Mouse (Mus musculus): ENCODE data around the gene Cabcoco1.
A peak's percentile ranks its signal among the peaks of the same experiment; 100 is the strongest.

Cabcoco1 gene

GRCm38 (mm10) chr10:68507741-68508140 lies 34.0 kb downstream of the Cabcoco1 start:
- DNase-seq (ENCODE audit: low spot score), result no peak

- no peak for DNase-seq (ENCODE audit: low spot score)
These were observed 35.5 kb downstream of the Cabcoco1 start for GRCm38 (mm10) chr10:68506242-68506641.

- DNase-seq (ENCODE audit: low spot score), result no peak
These were observed 37.0 kb downstream of the Cabcoco1 start for GRCm38 (mm10) chr10:68504586-68505152.

- no peak for DNase-seq (ENCODE audit: low spot score)
These were observed 40.6 kb downstream of the Cabcoco1 start for GRCm38 (mm10) chr10:68501067-68501466.

GRCm38 (mm10) chr10:68495246-68495645 lies 46.5 kb downstream of the Cabcoco1 start:
- no peak for DNase-seq (ENCODE audit: low spot score)

GRCm38 (mm10) chr10:68491557-68491956 lies 50.1 kb downstream of the Cabcoco1 start:
- no peak for DNase-seq (ENCODE audit: low spot score)

GRCm38 (mm10) chr10:68490781-68491180 lies 50.9 kb downstream of the Cabcoco1 start:
- no peak for DNase-seq (ENCODE audit: low spot score)

GRCm38 (mm10) chr10:68472799-68473198 lies 68.9 kb downstream of the Cabcoco1 start:
- no peak for DNase-seq (ENCODE audit: low spot score)

GRCm38 (mm10) chr10:68465737-68466327 lies 75.9 kb downstream of the Cabcoco1 start:
- DNase-seq (ENCODE audit: low spot score), result no peak

- peak; percentile 84 for DNase-seq (ENCODE audit: low spot score)
These were observed 76.8 kb downstream of the Cabcoco1 start for GRCm38 (mm10) chr10:68464943-68465342.

GRCm38 (mm10) chr10:68459784-68460183 lies 81.9 kb downstream of the Cabcoco1 start:
- no peak for DNase-seq (ENCODE audit: low spot score)

- no peak for DNase-seq (ENCODE audit: low spot score)
These were observed 84.7 kb downstream of the Cabcoco1 start for GRCm38 (mm10) chr10:68457019-68457418.

- DNase-seq (ENCODE audit: low spot score), result no peak
These were observed 87.2 kb downstream of the Cabcoco1 start for GRCm38 (mm10) chr10:68454541-68454940.

- peak; percentile 34 for DNase-seq (ENCODE audit: low spot score)
These were observed 94.9 kb downstream of the Cabcoco1 start for GRCm38 (mm10) chr10:68446797-68447125.

- no peak for DNase-seq (ENCODE audit: low spot score)
These were observed 95.6 kb downstream of the Cabcoco1 start for GRCm38 (mm10) chr10:68445876-68446796.

- DNase-seq (ENCODE audit: low spot score), result no peak
These were observed 96.4 kb downstream of the Cabcoco1 start for GRCm38 (mm10) chr10:68445244-68445811.

GRCm38 (mm10) chr10:68444361-68445114 lies 97.2 kb downstream of the Cabcoco1 start:
- no peak for DNase-seq (ENCODE audit: low spot score)

GRCm38 (mm10) chr10:68443132-68443531 lies 98.6 kb downstream of the Cabcoco1 start:
- DNase-seq (ENCODE audit: low spot score), result no peak

- no peak for DNase-seq (ENCODE audit: low spot score)
These were observed 99.0 kb downstream of the Cabcoco1 start for GRCm38 (mm10) chr10:68442713-68443112.

- no peak for DNase-seq (ENCODE audit: low spot score)
These were observed 99.6 kb downstream of the Cabcoco1 start for GRCm38 (mm10) chr10:68441931-68442662.

- DNase-seq (ENCODE audit: low spot score), result no peak
These were observed 101.2 kb downstream of the Cabcoco1 start for GRCm38 (mm10) chr10:68440515-68440914.

All from embryo, embryonic 10.5 days (tissue).